Mouse (Mus musculus): ENCODE data around the gene Axl. TPM values are rescaled to one million over a fixed set of nuclear protein-coding genes. Genes with fewer than 3 reads are reported as not detected.

Gene Axl
- total and polyA plus RNA-seq, 3 experiments = 0.19 to 0.98 (median 0.96) TPM

GRCm38 (mm10) chr7:25827199-25827598 is 38.7 kb upstream of the Axl start:
- H3K4me2 ChIP-seq (ENCODE audit: insufficient read depth, low read depth, poor library complexity, severe bottlenecking) = no peak overlapping the region
- H3K27ac ChIP-seq (ENCODE audit: insufficient read depth, low read depth) = no peak overlapping the region
- H3K4me3 ChIP-seq (replicated peaks in 1 of 3; ENCODE audit: low read depth in 2 of 3, low read length in 2 of 3, poor library complexity in 1 of 3) = no peak overlapping the region
- dilution Hi-C loops (cut with MboI; ENCODE audit: extremely low pct_ligation_motif_present, extremely low pct_unique_long_range_greater_than_20kb, low sequenced_read_pairs) (no loop called here), in situ Hi-C loops (cut with MboI; ENCODE audit: low pct_ligation_motif_present, low pct_unique_long_range_greater_than_20kb, low sequenced_read_pairs) (no loop called here)
- H3K9me3 ChIP-seq (replicated peaks; ENCODE audit: low read length) = no peaks in the 10 kb centered on the region
- peak; percentile 20 for DNase-seq (ENCODE audit: extremely low read depth)
- H3K27me3 ChIP-seq (replicated peaks) = no peaks in the 10 kb centered on the region
- H3K79me2 ChIP-seq (replicated peaks; ENCODE audit: control insufficient read depth, extremely low read depth, insufficient read depth, poor library complexity, severe bottlenecking) = no peaks in the 10 kb centered on the region
- peaks cover 0 to 6% of the 10 kb centered on the region in 2 experiments; a peak in 2 of 4 replicates for H3K4me1 ChIP-seq (ENCODE audit: control insufficient read depth in 1 of 2, insufficient read depth in 2 of 2)
- no peak overlapping the region for H3K9ac ChIP-seq (ENCODE audit: insufficient read depth, low read depth)
- TF ChIP-seq SMC3 (IDR thresholded peaks at IDR 0.05; ENCODE audit: low read depth, low read length) = no peak
- TF ChIP-seq HCFC1 (IDR thresholded peaks at IDR 0.05; ENCODE audit: low read depth, low read length) = no peak
- TF ChIP-seq RCOR1 (conservative IDR thresholded peaks at IDR 0.05; ENCODE audit: low read depth, low read length) = no peak
- TF ChIP-seq ELF1 (IDR thresholded peaks at IDR 0.05; ENCODE audit: low read depth, low read length) = peak; percentile 51
- TF ChIP-seq BHLHE40 (IDR thresholded peaks at IDR 0.05; ENCODE audit: low read depth, low read length) = peak; percentile 67
- peak; percentile 74 for TF ChIP-seq USF2 (conservative IDR thresholded peaks at IDR 0.05; ENCODE audit: low read depth, low read length)
- no peak for TF ChIP-seq CHD1 (IDR thresholded peaks at IDR 0.05; ENCODE audit: low read depth, low read length)
- peak; percentile 76 for TF ChIP-seq USF1 (IDR thresholded peaks at IDR 0.05; ENCODE audit: low read depth, low read length)
- H3K36me3 ChIP-seq (replicated peaks in 1 of 2; ENCODE audit: control insufficient read depth in 1 of 2, insufficient read depth in 1 of 2, low read length in 1 of 2) = no peaks in the 10 kb centered on the region

- Histone ChIP-seq H3K9ac (ENCODE audit: insufficient read depth, low read depth) (no peak overlapping the region), H3K9me3 (replicated peaks; ENCODE audit: low read length) (no peaks in the 10 kb centered on the region), H3K79me2 (replicated peaks; ENCODE audit: control insufficient read depth, extremely low read depth, insufficient read depth, poor library complexity, severe bottlenecking) (no peaks in the 10 kb centered on the region), H3K36me3 (replicated peaks in 1 of 2; ENCODE audit: control insufficient read depth in 1 of 2, insufficient read depth in 1 of 2, low read length in 1 of 2) (no peaks in the 10 kb centered on the region), H3K4me2 (ENCODE audit: insufficient read depth, low read depth, poor library complexity, severe bottlenecking) (no peak overlapping the region), H3K27ac (ENCODE audit: insufficient read depth, low read depth) (no peak overlapping the region), H3K27me3 (replicated peaks) (peaks cover 4% of the 10 kb centered on the region), H3K4me3 (replicated peaks in 1 of 3; ENCODE audit: low read depth in 2 of 3, low read length in 2 of 3, poor library complexity in 1 of 3) (no peak overlapping the region), H3K4me1 (ENCODE audit: control insufficient read depth in 1 of 2, insufficient read depth in 2 of 2) (peaks cover 0 to 6% of the 10 kb centered on the region in 2 experiments; a peak in 2 of 4 replicates)
- in situ Hi-C loops (cut with MboI; ENCODE audit: low pct_ligation_motif_present, low pct_unique_long_range_greater_than_20kb, low sequenced_read_pairs) (no loop called here), dilution Hi-C loops (cut with MboI; ENCODE audit: extremely low pct_ligation_motif_present, extremely low pct_unique_long_range_greater_than_20kb, low sequenced_read_pairs) (no loop called here)
- TF ChIP-seq TBP (conservative IDR thresholded peaks at IDR 0.05; ENCODE audit: low read depth, low read length) (no peak), RAD21 (IDR thresholded peaks at IDR 0.05; ENCODE audit: low read depth, low read length) (no peak), USF2 (conservative IDR thresholded peaks at IDR 0.05; ENCODE audit: low read depth, low read length) (no peak), IRF4 (IDR thresholded peaks at IDR 0.05; ENCODE audit: low read depth, low read length) (no peak), HCFC1 (IDR thresholded peaks at IDR 0.05; ENCODE audit: low read depth, low read length) (no peak), KAT2A (IDR thresholded peaks at IDR 0.05; ENCODE audit: insufficient replicate concordance, low read length) (no peak), TCF12 (IDR thresholded peaks at IDR 0.05; ENCODE audit: low read depth, low read length) (no peak), SMC3 (IDR thresholded peaks at IDR 0.05; ENCODE audit: low read depth, low read length) (no peak), CHD2 (IDR thresholded peaks at IDR 0.05; ENCODE audit: low read length) (no peak), JUN (IDR thresholded peaks at IDR 0.05; ENCODE audit: insufficient read depth, low read depth, low read length) (no peak), ELF1 (IDR thresholded peaks at IDR 0.05; ENCODE audit: low read depth, low read length) (no peak), PAX5 (IDR thresholded peaks at IDR 0.05; ENCODE audit: low read length) (no peak), MAZ (IDR thresholded peaks at IDR 0.05; ENCODE audit: low read depth, low read length) (no peak)
- no peak for DNase-seq (ENCODE audit: extremely low read depth)
Observed at GRCm38 (mm10) chr7:25826029-25826428, 37.5 kb upstream of the Axl start.

Data from CH12.LX (cell line).